Mouse (Mus musculus): ENCODE results near the gene Gm10097. TPM values are rescaled to one million over a fixed set of nuclear protein-coding genes. Genes with fewer than 3 reads are reported as not detected.

The Gm10097 gene
- total RNA-seq, 2 experiments from 2014 or later: 0.44 to 0.45 TPM

DNA sequence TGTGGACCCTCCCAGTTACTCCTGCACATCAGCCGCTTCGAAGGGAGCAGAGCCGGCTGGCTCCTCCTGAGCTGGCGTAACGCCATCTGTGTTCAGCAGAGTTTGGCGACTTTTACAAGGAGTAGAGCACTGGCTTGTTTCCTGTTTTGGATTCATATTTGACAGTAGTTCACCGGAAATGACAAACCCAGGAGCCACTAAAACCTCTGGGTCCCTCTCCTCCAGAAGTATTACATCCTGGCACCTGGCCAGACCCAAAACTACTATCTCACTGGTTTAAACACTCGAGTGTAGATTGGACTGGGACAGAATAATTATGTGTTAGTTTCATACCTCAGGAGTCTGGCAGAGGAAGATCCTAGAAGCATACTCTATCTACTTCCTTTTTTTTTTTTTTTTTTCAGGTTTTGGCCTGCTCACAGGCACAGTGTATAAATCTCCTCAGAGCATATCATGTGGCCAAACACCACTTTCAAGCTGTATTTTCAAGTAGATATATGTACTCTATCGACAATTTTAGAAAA lies 11.0 kb downstream of the Gm10097 start:
- intact Hi-C loops (cut with DNase I): no loop called here
- DNase-seq (ENCODE audit: low spot score): peak; percentile 25

DNA sequence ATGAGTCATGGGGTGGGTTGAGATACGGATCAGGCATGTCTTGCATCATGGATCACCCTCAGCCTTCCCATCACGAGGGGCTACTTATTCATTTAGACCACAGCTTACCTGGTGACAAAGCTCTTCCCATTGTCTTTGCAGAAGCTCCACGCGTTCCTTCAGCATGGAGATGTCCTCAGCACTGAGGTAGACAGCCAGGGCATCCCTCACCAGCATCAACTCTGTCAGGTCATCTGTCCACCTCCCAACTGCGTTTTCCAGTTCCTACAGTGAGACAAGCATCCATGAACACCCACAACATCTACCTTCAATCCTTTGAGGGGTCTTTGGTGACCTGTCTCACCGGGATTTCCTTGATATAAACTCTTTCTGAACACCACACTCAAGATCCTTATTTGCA lies 14.7 kb downstream of the Gm10097 start:
- DNase-seq (ENCODE audit: low spot score): no peak
- intact Hi-C loops (cut with DNase I): no loop called here

DNA sequence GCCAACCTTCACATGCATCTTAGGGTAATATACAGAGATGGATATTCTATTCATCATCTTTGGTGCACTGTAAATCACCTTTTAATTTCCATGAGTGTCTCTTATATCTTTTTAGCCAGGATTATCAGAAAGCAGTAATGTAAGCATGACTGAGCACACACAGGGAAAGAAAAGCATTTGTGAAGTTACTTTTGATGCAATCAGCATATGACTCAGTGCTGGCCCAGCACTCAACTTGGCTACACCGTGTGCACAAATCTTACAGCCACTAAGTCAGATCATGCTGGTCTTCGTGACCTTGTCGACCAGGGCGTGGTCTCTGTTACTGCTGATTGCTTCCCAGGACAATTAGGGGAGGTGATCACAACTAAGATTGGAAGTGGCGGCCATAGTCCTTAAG lies 16.8 kb downstream of the Gm10097 start:
- no peak for DNase-seq (ENCODE audit: low spot score)
- intact Hi-C loops (cut with DNase I): no loop called here

DNA sequence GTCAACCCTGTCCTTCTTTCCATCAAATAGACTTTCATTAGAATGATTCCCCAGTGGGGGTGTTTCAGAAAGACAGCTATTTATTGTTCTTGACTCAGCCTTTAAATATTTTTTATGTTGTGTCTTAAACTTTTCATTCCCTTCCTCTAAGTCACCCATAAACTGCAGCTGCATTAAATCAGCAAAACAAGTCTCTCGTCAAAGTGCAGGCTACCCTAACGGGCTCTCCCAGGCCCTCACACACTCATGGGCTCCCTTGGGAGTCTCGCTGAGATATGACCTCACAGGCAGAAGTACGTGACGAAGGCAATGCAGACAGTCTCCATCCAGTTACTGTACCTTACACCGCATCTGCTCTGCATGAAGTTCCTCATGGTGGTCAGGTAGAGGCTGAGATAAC lies 17.3 kb downstream of the Gm10097 start:
- intact Hi-C loops (cut with DNase I): no loop called here
- DNase-seq (ENCODE audit: low spot score): no peak

DNA sequence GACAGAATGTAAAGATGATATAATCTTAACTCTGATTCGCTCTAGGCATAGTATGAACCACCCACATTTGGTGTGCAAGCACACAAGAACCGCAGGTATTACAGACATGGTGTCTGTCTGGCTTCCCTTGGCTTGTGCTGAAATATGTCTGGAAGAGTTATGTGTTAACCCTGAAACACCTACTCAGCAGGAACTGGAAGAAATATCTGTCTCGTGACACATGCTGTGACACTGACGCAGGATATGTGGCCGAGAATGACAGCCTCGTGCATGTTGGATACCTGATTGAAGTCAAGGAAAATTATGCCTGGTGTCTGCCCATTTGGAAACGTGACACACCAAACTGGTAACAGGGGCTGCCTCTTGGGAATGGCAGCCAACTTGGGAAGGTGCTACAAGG lies 18.3 kb downstream of the Gm10097 start:
- intact Hi-C loops (cut with DNase I): no loop called here
- DNase-seq (ENCODE audit: low spot score): no peak

DNA sequence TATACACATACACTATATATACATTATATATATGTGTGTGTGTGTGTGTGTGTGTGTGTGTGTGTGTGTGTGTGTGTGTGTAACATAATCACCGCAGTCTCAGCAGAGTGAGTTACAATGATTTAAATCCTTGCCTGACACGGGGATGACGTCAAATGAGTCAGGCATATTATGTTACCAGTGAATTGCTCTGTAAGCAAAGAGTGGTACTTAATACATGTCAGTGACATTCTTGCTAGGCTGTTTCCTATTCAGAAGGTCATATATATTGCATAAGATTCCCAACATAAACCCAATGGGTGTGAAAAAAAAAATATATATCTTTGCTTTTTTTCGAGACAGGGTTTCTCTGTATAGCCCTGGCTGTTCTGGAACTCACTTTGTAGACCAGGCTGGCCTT lies 20.1 kb downstream of the Gm10097 start:
- intact Hi-C loops (cut with DNase I): no loop called here

DNA sequence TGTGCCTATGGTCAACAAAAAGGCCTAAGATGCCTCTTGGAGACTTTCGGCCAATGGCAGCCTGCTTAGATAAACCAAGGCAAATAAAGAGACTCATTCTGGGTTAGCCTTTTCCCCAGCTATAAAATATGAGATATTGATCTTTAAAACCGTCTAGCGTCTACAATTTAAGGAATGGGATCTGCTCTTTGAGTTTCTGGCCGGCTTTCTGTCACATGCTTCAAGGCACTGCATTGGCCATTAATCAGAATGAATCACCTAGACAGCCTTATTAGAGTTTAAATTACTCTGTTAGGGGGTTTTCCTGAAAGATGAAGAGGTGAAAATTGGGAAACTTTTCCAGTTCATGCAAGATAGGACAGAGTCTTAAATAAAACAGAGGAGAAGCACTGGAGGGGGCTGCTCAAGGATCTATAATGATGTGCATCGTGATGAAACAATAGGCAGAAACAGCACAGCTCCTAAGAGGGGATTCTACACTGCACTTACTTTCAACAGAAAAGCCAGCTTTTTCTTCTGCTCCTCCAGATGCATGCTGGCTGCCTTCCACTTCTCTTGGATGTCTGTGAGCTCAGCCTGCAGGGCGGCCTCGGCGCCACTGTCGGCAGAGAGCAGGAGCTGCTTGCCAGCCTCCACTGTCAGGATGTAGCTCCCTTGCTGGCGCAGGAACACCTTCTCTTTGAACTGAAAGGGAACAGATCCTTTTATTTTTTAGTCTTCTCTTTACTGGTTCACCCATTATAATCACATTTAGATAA lies 28.2 kb downstream of the Gm10097 start:
- intact Hi-C loops (cut with DNase I): no loop called here
- DNase-seq (ENCODE audit: low spot score): peak; percentile 26

More for the DNA sequence above, 20.1 kb downstream of the Gm10097 start:
- DNase-seq (ENCODE audit: low spot score): no peak

DNA sequence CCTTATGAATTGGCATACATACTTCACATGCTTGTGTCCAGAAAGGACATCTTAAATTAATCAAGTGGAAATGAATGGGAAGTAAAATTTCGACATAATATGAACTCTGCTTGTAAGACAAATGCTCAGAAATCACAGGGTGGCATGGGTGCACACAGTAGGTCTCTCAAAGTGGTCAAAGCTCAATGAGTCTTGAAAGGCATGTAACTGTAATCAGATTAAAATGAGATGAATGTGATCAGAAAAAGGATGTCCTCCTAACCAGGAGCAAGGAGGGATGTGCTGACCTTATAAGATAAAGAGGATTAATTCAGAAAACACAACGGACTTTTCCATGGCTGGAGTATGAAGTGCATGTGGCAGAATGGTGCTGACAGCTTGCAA lies 28.8 kb downstream of the Gm10097 start:
- DNase-seq (ENCODE audit: low spot score): no peak
- intact Hi-C loops (cut with DNase I): no loop called here

DNA sequence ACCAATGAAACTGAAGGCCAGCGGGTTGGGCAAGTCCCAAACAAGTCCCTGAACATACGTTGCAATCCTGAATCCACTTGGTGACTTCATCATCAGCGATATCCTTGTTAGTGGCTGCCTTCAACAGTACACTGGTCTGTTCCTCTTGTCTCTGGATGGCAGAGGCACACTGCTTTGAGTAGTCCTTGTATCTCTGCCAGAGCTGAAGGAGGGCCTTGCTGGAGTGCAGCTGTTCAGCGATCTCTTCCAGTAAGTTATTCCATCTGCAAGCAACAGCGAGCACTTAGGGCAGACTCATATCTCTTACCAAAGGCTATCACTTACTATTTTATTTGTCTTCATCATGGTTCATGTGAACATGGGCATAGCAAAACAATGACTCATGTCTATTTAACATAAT lies 41.8 kb downstream of the Gm10097 start:
- intact Hi-C loops (cut with DNase I): no loop called here
- DNase-seq (ENCODE audit: low spot score): no peak

DNA sequence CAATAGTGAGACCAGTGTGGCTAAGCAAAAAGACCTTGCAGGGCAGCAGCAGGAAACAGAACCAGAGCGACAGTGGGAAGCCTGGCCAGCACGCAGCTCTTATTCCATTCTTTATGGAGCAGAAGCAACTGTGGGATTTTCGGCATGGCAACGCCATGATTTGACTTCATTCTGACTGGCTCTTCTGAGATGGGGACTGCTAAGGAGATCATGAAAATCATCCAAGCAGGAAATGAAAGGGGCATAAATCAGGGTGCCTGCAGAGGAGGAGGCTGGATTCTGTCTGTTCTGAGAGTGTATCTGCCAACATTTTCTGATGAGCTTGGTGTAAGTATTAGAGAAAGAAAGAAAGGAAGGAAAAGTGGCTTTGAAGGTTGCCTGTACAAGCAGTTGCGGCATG lies 47.2 kb downstream of the Gm10097 start:
- DNase-seq (ENCODE audit: low spot score): no peak
- intact Hi-C loops (cut with DNase I): no loop called here

DNA sequence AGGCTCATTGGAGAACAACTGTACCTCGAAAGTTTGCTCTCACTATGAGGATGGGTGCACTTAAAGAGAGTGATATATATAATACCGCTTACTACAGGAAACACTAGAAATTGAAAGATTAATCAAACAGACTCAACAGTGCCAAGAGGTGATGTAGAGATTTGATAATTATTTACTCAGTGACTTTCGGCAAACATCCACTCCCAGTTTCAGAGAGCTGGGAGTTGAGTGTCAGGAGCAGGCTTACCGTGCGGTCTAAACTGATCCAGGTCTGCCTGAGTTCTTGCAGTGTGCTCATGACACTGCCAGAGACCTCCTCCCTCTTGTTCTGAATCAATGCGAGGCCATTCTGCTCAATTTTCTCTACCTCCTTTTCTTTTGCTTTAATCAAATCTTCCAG lies 47.7 kb downstream of the Gm10097 start:
- intact Hi-C loops (cut with DNase I): no loop called here

More for the DNA sequence above, 47.7 kb downstream of the Gm10097 start:
- DNase-seq (ENCODE audit: low spot score): no peak
